In the genomic region with DNA sequence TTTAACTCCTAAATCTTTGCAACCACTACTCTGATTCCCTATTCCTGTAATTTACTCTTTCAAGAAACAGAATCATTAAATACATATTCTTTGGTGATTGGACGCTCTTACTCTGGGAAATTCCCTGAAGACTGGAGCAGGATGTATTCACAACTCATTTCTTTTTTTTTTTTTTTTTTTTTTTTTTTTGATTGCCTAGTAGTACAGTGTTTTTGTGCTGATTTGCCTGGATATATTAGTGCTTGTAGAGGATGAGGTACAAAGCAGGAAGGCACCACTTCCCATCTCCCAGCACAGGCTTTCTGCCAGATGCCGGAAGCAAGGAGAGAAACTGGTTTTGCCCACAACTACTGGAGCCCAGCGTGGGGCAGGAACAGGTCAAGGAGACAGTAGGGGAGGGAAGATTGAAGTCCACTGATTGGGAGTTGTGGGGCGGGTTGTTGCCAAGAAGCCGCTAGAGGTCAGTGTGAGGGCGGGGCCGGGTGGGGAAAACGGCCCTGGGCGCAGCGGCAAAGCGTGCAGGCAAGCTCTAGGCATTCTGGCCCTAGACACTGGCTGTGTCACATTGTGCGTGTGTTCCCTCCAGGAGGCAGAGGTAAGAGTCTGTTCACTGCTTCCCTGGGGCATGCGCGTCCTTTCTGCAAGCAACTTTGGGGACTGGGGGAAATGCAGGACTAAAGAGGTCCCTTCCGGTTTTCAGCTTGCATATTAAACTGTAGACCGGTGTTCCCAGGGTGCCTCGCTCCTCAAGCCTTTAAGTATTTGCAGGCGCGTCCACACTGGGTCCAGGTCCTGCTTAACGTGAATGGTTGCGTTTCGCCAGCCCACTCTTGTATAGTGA, we compare ENCODE assay signal across 8 mouse cellular contexts. TPM values are rescaled to one million over a fixed set of nuclear protein-coding genes. Genes with fewer than 3 reads are reported as not detected.
DNase-seq lines count a peak whose midpoint lies in the region; ATAC-seq and TF ChIP-seq lines count a peak whose summit lies in the region.

A gene (plus strand): TSS at position 482 of the 841 bp plus-strand sequence.

- H3K4me2 ChIP-seq in forebrain, embryonic 12.5 days: peak within 1 kb of the TSS; percentile 72
- peak within 1 kb of the TSS; percentile 73 for H3K4me2 ChIP-seq in heart, postnatal 0 days (ENCODE audit: low read depth, low read length)
- H3K4me2 ChIP-seq in liver, embryonic 16.5 days (ENCODE audit: low read depth, low read length): peak within 1 kb of the TSS; percentile 79
- peak within 1 kb of the TSS; percentile 61 for H3K4me2 ChIP-seq in neural tube, embryonic 14.5 days (ENCODE audit: low read depth, low read length)

- ATAC-seq in forebrain, embryonic 12.5 days (ENCODE audit: low FRiP score): peak; percentile 90
- ATAC-seq in heart, postnatal 0 days (ENCODE audit: insufficient read depth, low read depth): peak; percentile 91
- ATAC-seq in liver, embryonic 16.5 days (ENCODE audit: low read depth): peak; percentile 82
- peak; percentile 92 for ATAC-seq in neural tube, embryonic 14.5 days (ENCODE audit: low read depth)

- no peak for TF ChIP-seq CTCF in E14TG2a.4 (conservative IDR thresholded peaks at IDR 0.05; ENCODE audit: low read length)
- TF ChIP-seq CTCF in heart, postnatal 0 days (IDR thresholded peaks at IDR 0.05; ENCODE audit: low read depth): peak; percentile 25; the same call in 1 of the 2 replicates

- 0 out of 2 replicates have a peak, but pooled peaks cover 3% of the 10 kb centered on the region for H3K9me3 ChIP-seq in E14TG2a.4 (ENCODE audit: low read length)
- no peaks in the 10 kb centered on the region for H3K9me3 ChIP-seq in forebrain, embryonic 12.5 days
- H3K9me3 ChIP-seq in heart, postnatal 0 days (replicated peaks; ENCODE audit: control insufficient read depth, low read length): no peaks in the 10 kb centered on the region
- no peaks in the 10 kb centered on the region for H3K9me3 ChIP-seq in liver, embryonic 16.5 days (replicated peaks; ENCODE audit: control insufficient read depth, low read length)
- H3K9me3 ChIP-seq in neural tube, embryonic 14.5 days (ENCODE audit: control insufficient read depth, low read length): no peaks in the 10 kb centered on the region

- H3K27me3 ChIP-seq in E14TG2a.4 (ENCODE audit: insufficient read depth, low read length): no peaks in the 10 kb centered on the region
- H3K27me3 ChIP-seq in forebrain, embryonic 12.5 days: no peaks in the 10 kb centered on the region
- no peaks in the 10 kb centered on the region for H3K27me3 ChIP-seq in heart, postnatal 0 days (ENCODE audit: control insufficient read depth, insufficient read depth, low read length)
- H3K27me3 ChIP-seq in liver, embryonic 16.5 days (ENCODE audit: control insufficient read depth, insufficient read depth, low read depth, low read length): no peaks in the 10 kb centered on the region
- H3K27me3 ChIP-seq in neural tube, embryonic 14.5 days (ENCODE audit: control insufficient read depth, insufficient read depth, low read length): no peaks in the 10 kb centered on the region

- peak within 1 kb of the TSS; percentile 80 for H3K27ac ChIP-seq in forebrain, embryonic 12.5 days
- peak within 1 kb of the TSS; percentile 92 for H3K27ac ChIP-seq in heart, postnatal 0 days (ENCODE audit: low read depth)
- H3K27ac ChIP-seq in liver, embryonic 16.5 days (ENCODE audit: low read length): peak within 1 kb of the TSS; percentile 89
- H3K27ac ChIP-seq in neural tube, embryonic 14.5 days (ENCODE audit: low read depth, low read length): peak within 1 kb of the TSS; percentile 70

- H3K36me3 ChIP-seq in E14TG2a.4 (ENCODE audit: insufficient read depth, low read length): 0 out of 2 replicates have a peak, but pooled peaks cover 2% of the 10 kb centered on the region
- H3K36me3 ChIP-seq in forebrain, embryonic 12.5 days (replicated peaks): no peaks in the 10 kb centered on the region
- H3K36me3 ChIP-seq in heart, postnatal 0 days (replicated peaks; ENCODE audit: control insufficient read depth, insufficient read depth, low read length): no peaks in the 10 kb centered on the region
- H3K36me3 ChIP-seq in liver, embryonic 16.5 days (ENCODE audit: control insufficient read depth, insufficient read depth): no peaks in the 10 kb centered on the region
- H3K36me3 ChIP-seq in neural tube, embryonic 14.5 days (ENCODE audit: control insufficient read depth, insufficient read depth, low read length): no peaks in the 10 kb centered on the region

- 0 out of 2 replicates have a peak, but pooled peaks have one; percentile 47 for TF ChIP-seq EP300 in heart, postnatal 0 days (IDR thresholded peaks at IDR 0.05; ENCODE audit: low read depth)

- H3K4me1 ChIP-seq in E14TG2a.4 (replicated peaks; ENCODE audit: low read depth, low read length): peaks cover 40% of the 10 kb centered on the region
- H3K4me1 ChIP-seq in forebrain, embryonic 12.5 days: peaks cover 8% of the 10 kb centered on the region; the same call in 1 of the 2 replicates
- H3K4me1 ChIP-seq in heart, postnatal 0 days (ENCODE audit: control insufficient read depth, insufficient read depth): peaks cover 11% of the 10 kb centered on the region
- peaks cover 15% of the 10 kb centered on the region for H3K4me1 ChIP-seq in liver, embryonic 16.5 days (ENCODE audit: control insufficient read depth, low read depth, low read length)
- 0 out of 2 replicates have a peak, but pooled peaks cover 5% of the 10 kb centered on the region for H3K4me1 ChIP-seq in neural tube, embryonic 14.5 days (ENCODE audit: control insufficient read depth, insufficient read depth, low read length)

- peak within 1 kb of the TSS; percentile 80 for H3K4me3 ChIP-seq in E14TG2a.4 (replicated peaks; ENCODE audit: low read length)
- peak within 1 kb of the TSS; percentile 53 for H3K4me3 ChIP-seq in forebrain, embryonic 12.5 days (replicated peaks)
- H3K4me3 ChIP-seq in heart, postnatal 0 days (ENCODE audit: low read depth, low read length): peak within 1 kb of the TSS; percentile 63
- peak within 1 kb of the TSS; percentile 71 for H3K4me3 ChIP-seq in liver, embryonic 16.5 days (ENCODE audit: low read depth, low read length)
- peak within 1 kb of the TSS; percentile 44 for H3K4me3 ChIP-seq in neural tube, embryonic 14.5 days (ENCODE audit: low read depth, low read length)

- WGBS in forebrain, embryonic 12.5 days: 4% methylated on average over 22 of the region's 22 CpGs
- 2% methylated on average over 22 of the region's 22 CpGs for WGBS in heart, postnatal 0 days
- WGBS in liver, embryonic 16.5 days (ENCODE audit: insufficient replicate concordance): 3% methylated on average over 22 of the region's 22 CpGs
- WGBS in neural tube, embryonic 14.5 days: 4% methylated on average over 22 of the region's 22 CpGs

- DNase-seq in c-Kit-positive CD71-positive TER-119-positive erythroid progenitor cells, embryonic 14.5 days (ENCODE audit: low spot score): peak; percentile 58
- peak; percentile 91 for DNase-seq in heart, postnatal 0 days (ENCODE audit: low spot score)
- DNase-seq in kidney, postnatal 4 days: peak; percentile 78 to 86
- peak; percentile 69 for DNase-seq in testis, postnatal 10 days (ENCODE audit: low spot score)

- H3K9ac ChIP-seq in forebrain, embryonic 12.5 days: peak within 1 kb of the TSS; percentile 61
- H3K9ac ChIP-seq in heart, postnatal 0 days (replicated peaks; ENCODE audit: low read depth, low read length): peak within 1 kb of the TSS; percentile 72
- H3K9ac ChIP-seq in liver, embryonic 16.5 days (ENCODE audit: low read depth, low read length): peak within 1 kb of the TSS; percentile 46
- H3K9ac ChIP-seq in neural tube, embryonic 14.5 days (replicated peaks; ENCODE audit: low read depth, low read length): peak within 1 kb of the TSS; percentile 54

RNA-seq across cellular contexts. Expression of the gene that starts here (rescaled TPM):
- 9.4 and 10.5 TPM in 2 replicates for polyA plus RNA-seq in forebrain, embryonic 12.5 days (2016; fragmentation: Nextera tagmentation; extraction: Ambion mirVana)
- 20.8 and 28.3 TPM in 2 replicates for total RNA-seq in heart, postnatal 0 days (2014; rRNA removed; ENCODE audit: low replicate concordance)
- 26.9 and 27.0 TPM in 2 replicates for polyA plus RNA-seq in heart, postnatal 0 days (2015; fragmentation: Nextera tagmentation; extraction: Ambion mirVana)
- 26.1 and 28.2 TPM in 2 replicates for polyA plus RNA-seq in liver, embryonic 16.5 days (2015; fragmentation: Nextera tagmentation; extraction: Ambion mirVana)
- 8.3 and 11.7 TPM in 2 replicates for polyA plus RNA-seq in neural tube, embryonic 14.5 days (2014; fragmentation: Nextera tagmentation; extraction: Ambion mirVana)

Comparison
In these comparisons a context has a peak if more than half of its experiments do, and no peak if none do; other contexts are left out.
1. Peak in every context shown above with its lines: DNase-seq, ATAC-seq, H3K4me3 ChIP-seq and H3K27ac ChIP-seq.